Mouse (Mus musculus) midbrain, embryonic 13.5 days (tissue): ENCODE data around the gene Sult1a1. TPM values are rescaled to one million over a fixed set of nuclear protein-coding genes. Genes with fewer than 3 reads are reported as not detected.

Experiments
- ATAC-seq: fragments of 200-750 bp; cut with Nextera tagmentation; 2 replicates; pipeline ENCODE4 v1.8.0; 2017; ENCODE audit warnings: mild to moderate bottlenecking, moderate TSS enrichment, moderate library complexity
- H3K27ac ChIP-seq: fragments of 300-500 bp; sonication (generic); 2 replicates; pipeline ENCODE4 v1.5.1; 2015; ENCODE audit warnings: inconsistent platforms, mild to moderate bottlenecking, moderate library complexity
- H3K27me3 ChIP-seq: fragments of 300-500 bp; sonication (generic); 2 replicates; pipeline ENCODE4 v1.6.1; 2015; ENCODE audit warnings: mild to moderate bottlenecking, inconsistent platforms
- H3K36me3 ChIP-seq: fragments of 300-500 bp; sonication (generic); 2 replicates; pipeline ENCODE4 v1.6.1; 2015; ENCODE audit warnings: mild to moderate bottlenecking, inconsistent platforms
- H3K4me1 ChIP-seq: fragments of 300-500 bp; sonication (generic); replicated peaks from 2 replicates; pipeline ENCODE4 v1.6.1; 2015; ENCODE audit warnings: inconsistent platforms
- H3K4me2 ChIP-seq: fragments of 300-500 bp; sonication (generic); replicated peaks from 2 replicates; pipeline ENCODE4 v1.6.1; 2015; ENCODE audit warnings: moderate library complexity, mild to moderate bottlenecking, inconsistent platforms
- H3K4me3 ChIP-seq: fragments of 300-500 bp; sonication (generic); replicated peaks from 2 replicates; pipeline ENCODE4 v1.5.1; 2015; ENCODE audit warnings: mild to moderate bottlenecking, inconsistent platforms
- H3K9ac ChIP-seq: fragments of 300-500 bp; sonication (generic); replicated peaks from 2 replicates; pipeline ENCODE4 v1.6.1; 2015; ENCODE audit warnings: mild to moderate bottlenecking, inconsistent platforms
- H3K9me3 ChIP-seq: fragments of 300-500 bp; sonication (generic); 2 replicates; pipeline ENCODE4 v1.6.1; 2016; ENCODE audit warnings: mild to moderate bottlenecking, inconsistent platforms
- WGBS: fragments of 180-500 bp; shearing (Covaris S2); methylation state at CpG from one replicate; pipeline ENCODE4 v1.1.7; 2015; 5-methylcytosine and 5-hydroxymethylcytosine counted together
- polyA plus RNA-seq: library from polyadenylated mRNA; unstranded; fragments of >200 nt; fragmentation: Nextera tagmentation; extraction: Ambion mirVana; gene quantifications from 2 replicates; pipeline ENCODE4 v1.2.1, GENCODE M21; 2015

Gene Sult1a1
- polyA plus RNA-seq: 0.93 and 1.9 TPM in 2 replicates

DNA sequence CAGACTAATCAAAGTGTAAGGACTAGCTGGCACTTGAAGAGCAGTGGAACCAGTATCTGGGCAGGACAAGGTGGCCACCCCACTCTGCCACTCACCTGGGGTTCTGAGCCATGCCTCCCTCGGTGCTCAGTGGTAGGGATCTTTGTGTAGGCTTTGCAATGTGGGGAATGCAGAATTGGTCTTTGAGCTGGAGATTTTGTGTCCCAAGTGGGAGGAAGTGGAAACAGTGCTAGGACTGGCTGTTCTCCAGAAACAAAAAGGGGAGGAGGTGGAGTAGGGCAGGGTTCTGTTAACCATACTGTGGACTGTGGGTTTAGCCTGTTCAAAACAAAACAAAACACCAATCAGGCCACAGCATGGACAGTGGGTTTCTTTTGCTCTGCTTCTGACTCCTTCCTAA, at the start of gene Sult1a1:
TSS of gene Sult1a1 (minus strand) at position 226 of the 400 bp plus-strand sequence.
- 90% methylated on average over 1 of the region's 1 CpGs for WGBS
- ATAC-seq: no peak

DNA sequence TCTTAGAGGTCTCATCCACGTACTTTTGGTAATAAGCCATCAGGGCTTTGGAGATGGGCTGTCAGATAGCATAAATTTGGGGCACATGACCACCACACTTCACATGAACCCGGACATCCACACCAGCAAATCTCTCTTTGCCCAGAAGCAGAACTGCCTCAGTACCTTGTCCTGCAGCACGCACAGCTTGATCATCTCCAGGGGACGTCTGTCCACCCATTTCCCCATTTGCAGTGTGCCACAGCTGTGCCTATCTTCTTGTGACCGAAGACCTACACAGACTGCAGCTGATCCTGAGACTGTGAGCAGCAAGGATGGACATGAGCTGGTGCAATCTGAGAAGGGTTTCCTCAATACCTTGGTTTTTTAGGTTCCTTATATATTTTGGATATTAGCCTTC, 49.4 kb upstream of the Sult1a1 start:
- 81% methylated on average over 5 of the region's 5 CpGs for WGBS
- no peak for ATAC-seq
- Histone ChIP-seq H3K27me3 (no peaks in the 10 kb centered on the region), H3K4me2 (no peak overlapping the region), H3K9ac (no peak overlapping the region), H3K4me3 (no peak overlapping the region), H3K4me1 (no peaks in the 10 kb centered on the region), H3K27ac (no peak overlapping the region), H3K9me3 (no peaks in the 10 kb centered on the region), H3K36me3 (no peaks in the 10 kb centered on the region)

More for the DNA sequence above, at the start of gene Sult1a1:
- H3K4me2 ChIP-seq: no peak within 1 kb of the TSS
- no peak within 1 kb of the TSS for H3K27ac ChIP-seq
- no peak within 1 kb of the TSS for H3K9ac ChIP-seq
- no peaks in the 10 kb centered on the region for H3K4me1 ChIP-seq
- H3K27me3 ChIP-seq: no peaks in the 10 kb centered on the region
- H3K9me3 ChIP-seq: no peaks in the 10 kb centered on the region
- peaks cover 34% of the 10 kb centered on the region for H3K36me3 ChIP-seq
- no peak within 1 kb of the TSS for H3K4me3 ChIP-seq

DNA sequence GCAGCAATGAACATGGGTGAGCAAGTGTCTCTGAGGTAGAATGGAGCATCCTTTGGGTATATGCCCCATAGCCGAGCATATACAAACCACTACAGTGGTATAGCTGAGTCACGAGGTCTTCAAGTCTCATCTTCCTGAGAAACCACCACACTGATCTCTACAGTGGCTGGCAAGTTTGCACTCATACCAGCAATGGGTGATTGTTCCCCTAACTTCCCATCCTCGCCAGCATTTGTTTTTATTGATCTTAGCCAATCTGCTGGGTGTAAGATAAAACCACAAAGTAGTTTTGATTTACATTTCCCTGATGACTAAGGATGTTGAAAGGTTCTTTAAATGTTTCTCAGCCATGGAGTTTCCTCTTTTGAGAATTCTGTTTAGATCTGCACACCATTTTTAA, 48.8 kb upstream of the Sult1a1 start:
- ATAC-seq: no peak
- Histone ChIP-seq H3K9me3 (no peaks in the 10 kb centered on the region), H3K9ac (no peak overlapping the region), H3K27me3 (no peaks in the 10 kb centered on the region), H3K4me1 (no peaks in the 10 kb centered on the region), H3K27ac (no peak overlapping the region), H3K4me2 (no peak overlapping the region), H3K36me3 (no peaks in the 10 kb centered on the region), H3K4me3 (no peak overlapping the region)
- WGBS: 85% methylated on average over 3 of the region's 3 CpGs

DNA sequence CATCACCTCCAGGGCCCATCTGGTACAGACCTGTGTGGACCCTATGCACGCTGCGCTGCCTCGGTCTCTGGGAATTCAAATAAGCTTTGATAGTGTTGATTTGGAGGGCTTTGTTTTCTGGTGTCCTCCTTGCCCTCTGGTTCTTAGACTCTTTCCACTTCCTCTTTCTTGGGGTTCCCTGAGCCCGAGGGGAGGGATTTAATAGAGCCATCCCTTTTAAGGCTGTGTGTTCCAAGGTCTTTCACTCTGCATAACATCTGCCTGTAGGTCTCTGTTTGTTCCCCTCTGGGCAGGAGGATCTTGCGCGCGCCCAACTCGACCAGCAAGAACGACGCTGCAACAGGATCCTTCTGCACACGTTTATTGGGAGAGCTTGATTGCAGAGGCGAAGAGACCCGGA, 45.4 kb upstream of the Sult1a1 start:
- Histone ChIP-seq H3K9ac (no peak overlapping the region), H3K4me2 (no peak overlapping the region), H3K36me3 (no peaks in the 10 kb centered on the region), H3K27me3 (no peaks in the 10 kb centered on the region), H3K9me3 (no peaks in the 10 kb centered on the region), H3K4me3 (no peak overlapping the region), H3K27ac (no peak overlapping the region), H3K4me1 (no peaks in the 10 kb centered on the region)
- ATAC-seq: no peak
- 94% methylated on average over 13 of the region's 13 CpGs for whole genome bisulfite sequencing

DNA sequence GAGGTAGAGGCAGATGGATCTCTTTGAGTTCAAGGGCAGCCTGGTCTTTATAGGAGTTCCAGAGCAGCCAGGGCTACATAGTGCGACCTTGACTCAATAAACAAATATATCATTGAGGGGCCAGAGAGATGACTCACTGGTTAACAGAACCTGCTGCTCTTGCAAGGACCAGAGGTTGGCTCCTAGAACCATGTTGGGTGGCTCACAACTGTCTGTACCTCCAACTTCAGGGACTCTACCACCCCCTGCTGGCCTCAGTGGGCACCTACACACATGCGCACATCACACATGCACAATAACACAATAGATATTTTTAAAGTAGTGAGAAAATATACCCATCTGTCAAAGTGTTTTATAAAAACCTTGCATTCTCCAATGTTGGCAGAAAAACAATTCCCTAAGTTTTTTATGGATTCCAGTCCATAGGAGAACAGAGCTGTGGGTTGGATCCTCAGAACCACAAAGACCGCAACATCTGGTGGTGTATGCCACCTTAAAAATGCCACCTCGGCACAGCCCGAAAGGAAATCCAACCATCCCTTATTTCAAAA, 42.6 kb upstream of the Sult1a1 start:
- whole genome bisulfite sequencing: 95% methylated on average over 5 of the region's 5 CpGs
- ATAC-seq: no peak
- no peak overlapping the region for H3K4me2 ChIP-seq
- H3K9me3 ChIP-seq: no peaks in the 10 kb centered on the region
- H3K27me3 ChIP-seq: no peaks in the 10 kb centered on the region
- H3K9ac ChIP-seq: no peak overlapping the region
- no peaks in the 10 kb centered on the region for H3K4me1 ChIP-seq
- no peaks in the 10 kb centered on the region for H3K36me3 ChIP-seq
- H3K4me3 ChIP-seq: no peak overlapping the region
- no peak overlapping the region for H3K27ac ChIP-seq

DNA sequence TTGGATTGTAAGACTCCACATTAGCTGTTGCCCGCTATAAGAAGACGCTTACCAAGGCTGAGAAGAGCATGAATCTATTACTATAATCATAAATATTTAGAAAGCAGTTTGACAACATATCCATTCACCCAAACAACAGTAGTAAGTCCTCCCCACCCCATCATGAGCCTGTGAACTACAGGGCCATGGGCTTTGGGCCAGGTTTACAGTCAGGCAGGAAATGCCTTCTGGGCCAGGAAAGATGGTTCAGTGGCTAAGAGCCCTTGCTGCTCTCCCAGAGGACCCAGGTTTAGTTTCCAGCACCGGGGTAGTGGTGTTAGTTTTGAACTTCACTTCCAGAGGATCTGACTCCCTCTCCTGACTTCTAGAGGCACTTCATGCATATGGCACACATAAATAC, 41.3 kb upstream of the Sult1a1 start:
- no peak overlapping the region for H3K27ac ChIP-seq
- H3K4me2 ChIP-seq: no peak overlapping the region
- H3K27me3 ChIP-seq: no peaks in the 10 kb centered on the region

DNA sequence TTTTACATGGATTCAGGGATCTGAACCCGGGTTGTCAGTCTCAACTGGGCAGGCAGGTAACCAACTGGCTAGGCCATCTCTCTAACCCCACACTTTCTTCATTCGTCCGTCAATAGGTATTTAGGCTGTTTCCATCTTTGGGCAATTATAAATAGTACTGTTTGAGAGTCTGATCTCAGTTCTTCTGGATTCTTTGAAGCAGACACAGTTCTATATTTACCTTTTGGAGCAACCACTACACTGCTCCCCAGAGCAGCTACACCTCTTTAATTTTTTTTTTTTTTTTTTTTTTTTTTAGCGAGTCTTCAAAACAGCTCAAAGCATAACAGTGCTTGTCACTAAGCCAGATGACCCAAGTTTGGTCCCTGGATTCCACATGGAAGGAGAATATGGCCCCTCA, 39.4 kb upstream of the Sult1a1 start:
- no peak for ATAC-seq
- no peaks in the 10 kb centered on the region for H3K4me1 ChIP-seq
- H3K9ac ChIP-seq: no peak overlapping the region
- H3K27me3 ChIP-seq: no peaks in the 10 kb centered on the region
- 82% methylated on average over 4 of the region's 4 CpGs for WGBS
- no peak overlapping the region for H3K4me2 ChIP-seq
- H3K27ac ChIP-seq: no peak overlapping the region
- no peak overlapping the region for H3K4me3 ChIP-seq
- no peaks in the 10 kb centered on the region for H3K36me3 ChIP-seq
- H3K9me3 ChIP-seq: no peaks in the 10 kb centered on the region

More for the DNA sequence above, 41.3 kb upstream of the Sult1a1 start:
- no peak for ATAC-seq
- Histone ChIP-seq H3K36me3 (no peaks in the 10 kb centered on the region), H3K4me3 (no peak overlapping the region), H3K9me3 (no peaks in the 10 kb centered on the region), H3K4me1 (no peaks in the 10 kb centered on the region), H3K9ac (no peak overlapping the region)
- WGBS: 92% methylated on average over 3 of the region's 3 CpGs

DNA sequence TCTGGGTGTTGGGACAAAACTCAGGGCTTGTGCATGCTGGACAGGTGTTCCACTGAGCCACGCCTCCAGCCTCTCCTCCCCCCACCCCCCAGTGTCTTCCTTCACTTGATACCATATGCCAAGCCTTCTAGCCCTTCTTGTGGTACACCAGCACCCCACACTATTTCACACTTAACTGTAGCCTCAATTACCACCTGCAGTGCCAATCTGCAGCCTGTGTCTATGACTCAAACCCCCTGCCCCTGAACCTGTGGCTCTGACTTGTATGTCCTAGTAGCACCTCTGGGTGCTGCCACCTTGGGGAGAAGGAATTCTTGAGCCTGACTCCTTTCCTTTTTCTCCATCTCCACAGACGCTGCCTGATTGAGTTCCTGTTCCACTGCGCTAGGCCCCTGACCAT, 35.7 kb upstream of the Sult1a1 start:
- Histone ChIP-seq H3K4me3 (no peak overlapping the region), H3K27ac (no peak overlapping the region), H3K27me3 (no peaks in the 10 kb centered on the region), H3K4me2 (no peak overlapping the region), H3K36me3 (no peaks in the 10 kb centered on the region), H3K4me1 (no peaks in the 10 kb centered on the region), H3K9ac (no peak overlapping the region), H3K9me3 (no peaks in the 10 kb centered on the region)
- no peak for ATAC-seq
- WGBS: 69% methylated on average over 3 of the region's 3 CpGs

DNA sequence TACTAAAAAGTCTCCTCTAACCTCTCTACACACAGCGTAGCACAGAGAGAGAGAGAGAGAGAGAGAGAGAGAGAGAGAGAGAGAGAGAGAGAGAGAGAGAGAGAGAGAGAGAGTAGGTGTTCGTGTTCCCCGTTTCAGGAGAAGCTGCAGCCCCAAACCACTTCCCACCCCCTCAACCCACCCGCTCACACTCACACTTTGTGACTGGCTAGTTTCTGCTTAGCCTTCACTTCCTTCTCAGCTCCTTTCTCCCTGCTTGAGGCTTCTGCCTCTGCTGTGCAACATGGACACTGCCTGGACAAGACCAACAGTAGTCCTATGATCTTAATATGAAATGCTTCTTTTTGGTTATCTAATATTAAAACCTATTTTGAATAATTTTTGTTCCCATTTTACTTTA, 34.0 kb upstream of the Sult1a1 start:
- H3K4me2 ChIP-seq: no peak overlapping the region
- no peaks in the 10 kb centered on the region for H3K9me3 ChIP-seq
- no peak overlapping the region for H3K9ac ChIP-seq
- 73% methylated on average over 4 of the region's 4 CpGs for WGBS
- no peaks in the 10 kb centered on the region for H3K27me3 ChIP-seq
- H3K4me1 ChIP-seq: peaks cover 1% of the 10 kb centered on the region
- no peak for ATAC-seq
- no peak overlapping the region for H3K4me3 ChIP-seq
- H3K36me3 ChIP-seq: no peaks in the 10 kb centered on the region
- H3K27ac ChIP-seq: no peak overlapping the region

DNA sequence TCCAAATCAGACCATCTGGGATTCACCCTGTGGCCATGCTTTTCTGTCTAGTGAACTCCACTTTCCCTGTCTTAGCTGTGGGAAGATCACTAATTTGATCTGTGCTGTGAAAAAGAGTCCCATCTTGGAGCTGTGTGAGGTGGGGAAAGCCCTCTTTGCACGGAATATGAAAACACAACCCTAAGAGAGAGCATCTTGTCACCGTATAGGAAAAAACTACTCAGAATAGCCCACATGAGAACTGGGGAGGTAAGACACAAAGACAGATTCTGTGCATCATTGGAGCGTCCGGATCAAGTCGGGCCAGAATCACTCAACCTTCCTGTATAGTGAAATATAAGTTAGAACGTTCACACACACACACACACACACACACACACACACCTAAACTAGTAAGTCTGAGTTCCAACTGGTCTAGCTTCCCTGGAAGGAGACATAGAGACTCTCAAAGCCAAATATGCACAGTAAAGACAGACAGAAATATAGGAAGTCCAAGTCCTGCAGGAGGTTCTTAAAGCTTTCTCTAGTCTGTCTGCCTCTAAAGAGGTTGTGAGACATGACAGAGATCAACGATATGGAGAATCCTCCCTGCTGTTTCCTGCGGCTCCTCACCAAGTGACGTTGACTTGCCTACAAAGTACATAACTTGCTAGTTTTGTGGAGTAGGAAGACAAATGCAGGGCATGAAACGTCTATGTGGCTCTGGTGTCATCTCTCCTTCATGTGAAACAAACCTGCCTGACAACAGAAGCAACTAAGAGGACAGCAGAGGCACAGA, 32.1 kb upstream of the Sult1a1 start:
- Histone ChIP-seq H3K27ac (no peak overlapping the region), H3K36me3 (no peaks in the 10 kb centered on the region), H3K4me1 (peaks cover 17% of the 10 kb centered on the region), H3K27me3 (peaks cover 3% of the 10 kb centered on the region; the same call in 1 of the 2 replicates), H3K9ac (no peak overlapping the region), H3K9me3 (no peaks in the 10 kb centered on the region), H3K4me2 (no peak overlapping the region), H3K4me3 (no peak overlapping the region)
- 86% methylated on average over 10 of the region's 10 CpGs for WGBS
- ATAC-seq: no peak

DNA sequence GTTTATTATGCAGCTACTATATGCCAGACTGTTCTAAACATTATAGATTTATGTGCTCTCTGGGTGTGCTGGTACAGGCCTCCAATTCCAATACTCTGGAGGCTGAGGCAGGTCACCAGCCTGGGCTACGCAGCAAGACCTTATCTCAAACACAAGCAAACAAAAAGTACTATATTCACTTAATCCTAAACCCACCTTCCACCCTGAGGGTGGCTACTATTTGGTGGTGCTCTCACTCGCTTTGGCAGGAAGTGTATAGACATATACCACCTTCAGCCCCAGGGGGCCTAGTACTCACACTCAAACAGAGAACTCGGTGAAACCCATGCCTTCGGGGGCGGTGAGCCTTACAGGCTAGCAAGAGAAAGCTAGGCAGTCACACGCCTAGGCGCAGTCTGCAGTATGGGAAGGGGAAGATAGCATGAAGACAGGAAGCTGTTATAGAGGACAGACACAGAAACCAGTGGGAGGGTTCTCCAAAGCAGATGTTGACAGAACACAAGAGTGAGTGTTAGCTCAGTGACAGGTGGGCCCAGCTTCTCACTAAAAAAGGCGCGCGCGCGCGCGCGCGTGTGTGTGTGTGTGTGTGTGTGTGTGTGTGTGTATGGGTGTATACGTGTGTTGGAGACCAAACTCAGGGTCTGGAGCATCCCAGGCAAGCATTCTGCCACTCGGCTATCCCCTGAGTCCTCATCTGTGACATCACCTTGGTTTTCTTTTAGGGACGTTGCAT, 31.4 kb upstream of the Sult1a1 start, which contains the start of gene Coro1a:
TSS of gene Coro1a (minus strand) at position 346 of the 733 bp plus-strand sequence.
- H3K27me3 ChIP-seq: peaks cover 7% of the 10 kb centered on the region; the same call in 1 of the 2 replicates
- no peak within 1 kb of the TSS for H3K4me2 ChIP-seq

More for the DNA sequence above, 31.4 kb upstream of the Sult1a1 start, which contains the start of gene Coro1a:
- Histone ChIP-seq H3K9ac (no peak within 1 kb of the TSS), H3K4me3 (no peak within 1 kb of the TSS), H3K27ac (no peak within 1 kb of the TSS), H3K9me3 (no peaks in the 10 kb centered on the region), H3K4me1 (peaks cover 25% of the 10 kb centered on the region), H3K36me3 (no peaks in the 10 kb centered on the region)
- 93% methylated on average over 19 of the region's 19 CpGs for WGBS
- ATAC-seq: no peak
